Mouse (Mus musculus): ENCODE results near the gene Dgkg. TPM values are rescaled to one million over a fixed set of nuclear protein-coding genes. Genes with fewer than 3 reads are reported as not detected.
A peak's percentile ranks its signal among the peaks of the same experiment; 100 is the strongest.

Gene Dgkg
- total and polyA plus RNA-seq, 3 experiments, result 0.19 to 3.8 (median 2.2) TPM

DNA sequence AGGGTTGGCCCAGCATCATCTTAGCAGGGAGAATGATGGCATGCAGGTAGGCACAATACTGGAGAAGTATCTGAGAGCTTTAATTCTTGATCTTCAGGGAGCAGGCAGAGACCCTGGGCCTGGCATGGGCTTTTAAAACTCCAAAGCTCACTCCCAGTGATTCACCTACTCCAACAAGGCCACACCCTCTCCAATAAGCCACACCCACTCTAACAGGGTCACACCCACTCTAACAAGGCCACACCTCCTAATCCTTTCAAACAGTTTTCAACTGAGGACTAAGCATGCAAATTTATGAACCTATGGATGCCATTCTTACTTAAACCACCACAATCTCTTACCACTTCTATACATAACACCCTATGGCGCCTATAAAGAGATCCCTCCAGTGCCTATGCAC lies 11.8 kb downstream of the Dgkg start:
- no peak for DNase-seq

DNA sequence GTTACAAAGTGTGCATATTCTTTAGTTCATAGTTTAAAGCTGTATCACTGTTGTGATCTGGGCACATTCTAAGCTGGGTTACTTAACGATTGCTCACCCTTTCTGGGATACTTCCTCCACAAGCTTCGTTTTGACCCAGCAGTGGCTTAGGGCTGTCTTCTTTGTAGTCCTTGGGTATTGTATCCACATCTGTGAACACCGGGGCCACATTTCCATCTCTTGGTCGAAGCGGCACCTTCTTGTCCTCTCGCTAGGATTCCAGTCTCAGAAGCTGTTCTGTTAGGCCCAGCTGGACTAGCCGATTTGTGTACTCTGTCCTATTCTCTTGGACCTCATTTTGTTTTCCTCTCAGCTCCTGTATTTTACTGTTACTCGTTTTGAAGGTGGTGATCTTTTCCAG lies 13.6 kb downstream of the Dgkg start:
- no peak for DNase-seq

DNA sequence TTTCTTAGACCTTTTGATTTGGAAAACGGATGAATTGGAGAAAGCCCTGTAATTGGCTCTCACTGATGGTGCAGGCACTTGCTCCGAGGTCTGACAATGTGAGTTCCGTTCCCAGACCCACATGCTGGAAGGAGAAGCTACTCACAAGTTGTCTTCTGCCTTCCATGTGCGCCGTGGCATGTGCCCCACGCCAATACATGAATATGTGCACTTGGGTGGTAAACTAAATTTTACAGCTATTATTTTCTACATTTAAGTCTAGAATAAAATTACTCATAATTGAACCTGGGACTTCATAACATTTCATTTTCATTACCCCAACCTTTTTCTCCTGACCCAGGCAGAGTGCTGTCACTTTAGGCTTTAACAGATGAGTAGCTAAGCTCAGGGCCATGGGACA lies 14.1 kb downstream of the Dgkg start:
- no peak for DNase-seq

DNA sequence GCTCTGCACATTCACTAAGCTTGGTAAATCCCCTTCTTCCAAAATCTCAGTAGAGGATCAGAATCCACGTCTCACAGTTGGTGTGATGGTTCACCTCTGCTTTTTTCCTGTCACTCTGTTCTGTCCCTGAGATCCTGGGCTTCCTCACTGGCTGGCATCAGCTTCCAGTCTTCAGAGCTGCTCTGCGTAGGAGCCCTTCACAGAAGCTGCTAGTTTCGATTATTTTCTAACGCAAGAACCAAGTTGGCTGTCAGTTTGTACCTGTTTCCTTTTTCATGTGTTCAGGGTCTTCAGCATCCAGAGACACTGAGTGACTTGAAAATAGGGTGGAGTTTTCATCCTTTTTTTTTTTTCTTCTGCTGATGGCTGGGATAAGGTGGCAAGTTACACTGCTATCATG lies 15.0 kb downstream of the Dgkg start:
- no peak for DNase-seq

DNA sequence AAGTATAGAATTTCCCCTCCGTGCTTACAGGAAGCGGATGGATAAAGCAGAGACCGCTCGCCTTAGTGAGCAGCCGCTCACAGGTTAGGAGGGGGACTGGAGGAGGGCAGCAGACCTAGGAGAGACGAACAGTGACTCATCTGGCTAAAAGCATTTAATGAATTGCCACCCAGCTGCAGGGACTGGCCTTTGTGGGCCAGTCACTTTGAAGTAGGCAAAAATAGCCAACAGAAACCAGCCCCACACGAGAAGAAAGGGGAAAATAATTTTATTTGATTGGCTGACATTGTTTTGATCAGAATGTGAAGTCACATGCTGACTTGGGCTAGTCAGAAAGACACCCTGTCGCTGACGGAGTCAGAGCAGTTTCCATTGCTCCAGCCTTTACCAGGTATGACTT lies 15.4 kb downstream of the Dgkg start:
- DNase-seq, result peak; percentile 49

GRCm38 (mm10) chr16:22637311-22637710 lies 19.7 kb downstream of the Dgkg start:
- no peak for DNase-seq

DNA sequence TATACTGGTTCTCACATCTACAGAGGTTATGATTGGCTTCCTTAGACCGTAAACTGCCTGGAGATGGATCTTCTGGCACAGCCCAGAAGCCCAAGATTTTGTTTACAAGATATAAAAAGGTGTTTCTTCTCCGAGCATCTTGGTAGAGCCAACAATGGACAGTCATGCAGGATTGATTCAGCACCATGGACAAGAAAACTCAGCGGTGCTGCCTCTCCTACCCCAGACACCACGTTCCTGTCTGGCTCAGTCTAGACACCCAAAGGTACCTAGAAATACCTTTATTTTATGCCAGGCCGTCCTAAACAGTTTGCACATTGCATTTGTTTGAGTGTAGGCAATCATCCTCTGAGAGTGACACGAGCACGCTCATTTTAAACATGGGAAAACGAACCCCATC lies 21.3 kb downstream of the Dgkg start:
- DNase-seq, result no peak

DNA sequence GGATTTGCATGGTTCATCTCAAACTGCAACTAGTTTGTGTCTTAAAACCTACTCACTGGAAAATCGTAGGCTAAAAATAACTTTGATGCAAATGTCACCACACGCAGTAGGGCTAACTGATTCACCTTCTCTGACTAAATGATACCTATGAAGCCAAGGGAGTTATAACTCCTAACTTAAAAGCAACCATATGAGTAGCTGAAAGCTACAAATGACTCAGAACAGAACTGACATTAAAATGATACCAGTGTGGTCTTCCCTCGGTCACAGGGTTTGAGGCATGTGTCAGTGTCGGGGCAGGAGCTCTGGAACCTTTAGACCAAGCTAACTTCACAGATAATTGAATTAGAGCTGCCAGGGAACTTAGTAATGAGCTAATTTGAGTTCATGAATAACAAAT lies 24.0 kb downstream of the Dgkg start:
- no peak for DNase-seq

DNA sequence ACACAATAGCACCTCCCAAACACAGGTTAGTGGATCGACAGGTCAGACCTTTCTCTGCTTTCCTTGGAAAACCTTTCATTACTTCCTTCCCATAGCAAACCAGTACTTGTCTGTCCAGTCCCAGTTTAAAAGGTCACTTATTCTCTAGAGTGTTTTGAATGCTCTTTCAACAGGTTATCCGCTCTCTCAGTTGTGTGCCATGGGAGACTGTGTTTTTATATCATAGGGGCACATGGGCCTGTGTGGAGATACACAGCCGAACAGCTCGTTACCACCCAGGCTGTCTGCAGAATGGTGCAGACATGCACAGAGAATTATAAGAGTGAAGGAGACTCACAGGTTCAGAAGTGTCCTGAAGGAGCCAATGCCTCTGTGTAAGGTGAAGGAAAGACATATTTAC lies 26.7 kb downstream of the Dgkg start:
- no peak for DNase-seq

- DNase-seq, result no peak
Measured at GRCm38 (mm10) chr16:22629900-22630299, 27.1 kb downstream of the Dgkg start.

- no peak for DNase-seq
Measured at GRCm38 (mm10) chr16:22625987-22626386, 31.0 kb downstream of the Dgkg start.

DNA sequence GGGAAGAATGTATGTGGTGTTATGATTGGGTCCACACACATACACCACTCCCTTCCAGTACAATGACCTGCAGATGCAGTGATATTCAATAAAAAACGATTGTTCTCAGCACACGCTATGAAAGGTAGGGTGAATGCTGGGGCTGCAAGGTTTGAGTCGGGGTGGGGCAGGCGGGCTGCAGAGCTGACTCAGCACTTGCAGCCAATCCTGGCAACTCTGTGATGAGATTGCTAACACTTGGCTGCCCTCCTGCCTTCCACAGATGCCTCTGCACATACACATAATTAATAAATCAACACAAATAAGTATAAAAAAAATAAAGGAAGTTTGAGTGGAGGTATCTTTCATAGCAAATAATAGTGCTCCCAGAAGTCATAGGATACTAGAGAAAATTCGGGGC lies 31.6 kb downstream of the Dgkg start:
- no peak for DNase-seq

GRCm38 (mm10) chr16:22622286-22622685 lies 34.7 kb downstream of the Dgkg start:
- DNase-seq, result no peak

- DNase-seq, result no peak
Measured at GRCm38 (mm10) chr16:22621299-22621920, 35.6 kb downstream of the Dgkg start.

DNA sequence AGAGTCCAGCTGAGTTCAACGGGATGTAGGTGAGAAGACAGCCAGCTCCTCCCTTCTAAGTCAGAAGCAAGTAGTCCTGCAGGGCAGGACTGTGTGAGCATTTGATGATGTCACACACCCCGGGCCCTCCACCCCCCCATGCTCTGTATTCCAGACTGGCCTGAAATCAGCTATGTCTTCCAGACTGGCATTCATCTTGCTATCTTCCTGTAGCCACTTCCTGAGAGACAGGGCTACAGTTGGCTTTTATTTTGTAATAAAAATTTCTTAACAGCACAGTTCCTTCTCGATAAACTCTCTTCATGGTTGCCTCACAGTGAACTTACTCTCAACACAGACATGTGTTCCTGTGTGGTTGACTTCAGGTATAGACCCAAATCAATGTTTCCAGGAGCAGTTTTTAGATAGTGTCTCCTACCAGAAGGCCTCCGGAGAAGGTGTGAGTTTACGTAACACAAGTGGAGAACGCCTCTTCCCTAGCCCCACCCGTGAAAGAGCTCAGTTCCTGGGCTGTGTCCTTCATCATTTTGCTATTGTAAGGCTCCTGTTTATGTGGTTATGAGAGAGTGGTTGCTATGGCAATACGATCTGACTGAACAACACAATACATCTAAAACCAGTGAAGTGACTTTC lies 38.5 kb downstream of the Dgkg start:
- DNase-seq, result no peak

DNA sequence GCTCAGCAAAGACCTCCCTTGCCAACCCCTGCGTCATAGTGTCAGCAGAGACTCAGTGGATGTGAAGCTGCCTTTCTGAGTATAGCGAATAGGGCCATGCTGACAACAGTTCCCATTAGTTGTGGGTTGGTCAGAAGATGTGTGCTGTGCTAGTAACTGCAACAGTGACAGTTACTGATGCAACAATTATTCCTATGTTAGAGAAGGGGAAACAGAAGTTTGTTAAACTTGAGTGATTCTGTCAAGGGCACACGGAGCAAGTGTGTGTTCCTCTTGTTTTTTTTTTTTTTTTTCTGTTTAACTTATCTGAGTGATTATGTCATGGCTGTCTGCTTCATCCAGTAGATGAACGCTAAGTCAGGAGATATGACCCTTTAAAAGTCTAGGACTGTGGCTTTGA lies 41.2 kb downstream of the Dgkg start:
- DNase-seq, result no peak

- DNase-seq, result no peak
Measured at GRCm38 (mm10) chr16:22613186-22614073, 43.6 kb downstream of the Dgkg start.

DNA sequence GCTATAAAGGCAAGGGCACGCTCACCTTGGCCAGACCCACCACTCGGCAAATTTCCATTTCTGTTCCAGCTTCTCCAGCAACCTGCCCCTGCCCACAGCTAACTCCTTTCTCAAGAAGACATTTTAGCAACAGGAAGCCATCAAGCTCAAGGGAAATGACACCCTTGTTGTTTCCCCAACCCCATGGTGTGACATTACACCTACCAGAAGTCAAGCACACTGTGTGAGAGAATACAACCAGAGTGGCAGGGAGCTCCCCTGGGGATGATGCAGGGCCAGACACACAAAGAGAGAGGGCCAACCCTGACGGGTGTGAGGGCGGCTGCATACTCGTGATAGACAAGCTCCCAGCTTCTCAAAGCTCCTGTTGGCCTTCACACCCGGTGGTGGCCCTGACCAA lies 49.0 kb downstream of the Dgkg start:
- DNase-seq, result no peak

- DNase-seq, result no peak
Measured at GRCm38 (mm10) chr16:22606989-22607388, 50.0 kb downstream of the Dgkg start.

DNA sequence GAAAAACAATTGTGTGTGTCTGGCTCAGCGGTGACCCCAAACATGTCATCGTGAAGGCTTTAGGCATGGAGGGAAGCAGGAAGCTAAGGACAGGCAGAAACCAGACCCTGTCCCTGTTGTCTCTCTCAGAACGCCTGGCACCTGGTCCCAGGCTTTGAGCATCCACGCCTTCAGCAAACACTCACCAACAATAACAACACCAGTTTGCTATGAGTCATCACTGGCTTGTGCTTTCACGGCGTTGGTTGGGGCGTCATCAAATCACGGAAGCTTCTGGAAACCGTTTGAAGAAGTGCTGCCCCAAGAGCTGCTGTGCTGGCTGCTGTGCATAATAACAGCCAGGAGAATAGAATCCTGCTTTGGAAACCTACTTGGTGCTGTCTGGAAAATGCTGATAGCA lies 54.6 kb downstream of the Dgkg start:
- no peak for DNase-seq

DNA sequence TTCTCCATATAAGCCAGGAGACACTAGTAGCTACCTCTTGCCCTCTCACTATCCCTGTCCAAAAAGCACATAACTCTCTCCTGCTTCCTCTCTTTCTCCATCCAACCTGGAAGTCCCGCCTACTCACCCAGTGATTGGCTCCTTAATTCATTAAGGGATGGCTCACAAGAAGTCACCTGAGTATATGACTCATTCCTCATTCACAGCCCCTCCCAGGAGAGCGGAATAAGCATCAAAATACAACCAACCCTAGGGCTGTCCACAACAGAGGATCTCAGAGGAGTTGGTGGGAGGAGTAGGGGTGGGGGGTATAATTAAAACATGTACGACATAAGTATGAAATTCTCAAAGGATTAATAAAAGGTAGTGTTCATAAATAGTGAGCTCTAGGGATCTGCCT lies 55.3 kb downstream of the Dgkg start:
- no peak for DNase-seq

DNA sequence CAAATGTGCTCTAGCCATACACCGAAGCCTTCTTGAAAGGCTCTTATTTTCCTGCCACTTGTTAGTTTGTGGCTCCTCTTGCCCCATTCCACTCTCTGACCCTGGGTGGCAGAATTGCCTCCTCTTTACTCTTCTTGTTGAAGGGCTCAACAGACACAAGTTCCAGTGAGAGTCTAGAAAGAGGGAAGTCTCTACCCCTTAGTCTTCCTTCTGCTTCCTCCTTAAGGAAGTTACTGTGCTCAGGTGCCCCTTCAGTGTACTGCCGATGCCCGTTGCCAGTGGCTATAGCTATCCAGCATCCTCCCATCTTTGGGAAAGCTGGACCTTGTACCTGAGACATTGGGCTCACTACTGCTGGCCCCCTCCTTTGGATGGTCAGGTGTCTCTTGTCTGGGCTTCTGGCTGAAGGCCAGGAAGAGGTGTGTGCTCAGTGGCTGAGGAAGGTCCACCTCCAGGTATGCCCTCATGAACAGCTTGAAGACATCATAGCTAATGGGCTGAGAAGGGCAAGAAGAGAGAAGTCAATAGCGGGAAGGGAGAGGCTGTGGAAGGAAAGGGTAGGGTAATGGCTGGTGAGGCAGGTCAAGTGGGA lies 56.8 kb downstream of the Dgkg start:
- DNase-seq, result no peak

DNA sequence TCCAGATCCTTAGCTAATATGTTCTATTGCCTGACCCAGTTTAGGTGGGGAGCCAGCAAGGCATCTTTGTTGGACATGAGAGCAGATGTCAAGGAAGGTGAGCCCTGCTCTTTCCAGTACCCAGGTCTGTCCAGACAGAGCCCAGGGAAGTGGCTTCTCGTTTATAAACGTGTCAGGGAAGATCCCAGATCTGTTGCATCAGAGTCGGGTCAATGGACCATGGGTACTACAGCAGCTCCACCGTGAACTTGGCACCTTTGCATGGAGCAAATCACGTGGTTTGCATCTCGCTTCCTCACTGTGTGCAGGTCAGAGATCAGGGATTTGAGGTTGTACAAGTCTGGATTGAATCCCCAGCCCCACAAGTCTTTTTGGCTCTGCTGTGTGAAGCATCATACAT lies 58.3 kb downstream of the Dgkg start:
- DNase-seq, result no peak

Data from adrenal gland, adult 2 months (tissue).